Mouse (Mus musculus) heart, embryonic 14.5 days (tissue): ENCODE measurements around the gene Mrpl44. TPM values are rescaled to one million over a fixed set of nuclear protein-coding genes. Genes with fewer than 3 reads are reported as not detected.
A peak's percentile ranks its signal among the peaks of the same experiment; 100 is the strongest.

Source experiments
- ATAC-seq: fragments of 200-750 bp; cut with Nextera tagmentation; 2 replicates; pipeline ENCODE4 v1.8.0; 2017; ENCODE audit warnings: low read depth, moderate TSS enrichment; ENCODE audit not compliant: insufficient number of reproducible peaks, insufficient read depth, low FRiP score
- H3K27ac ChIP-seq, 2 experiments: fragments of 200-500 bp in 1 of 2; fragments of 300-500 bp in 1 of 2; sonication (generic) in 1 of 2; replicated peaks in 1 of 2; 2 replicates each; pipeline ENCODE4 v1.5.1; 2012 to 2014; ENCODE audit warnings: low read depth in 2 of 2, low read length in 2 of 2, control low read depth in 1 of 2, mild to moderate bottlenecking in 1 of 2, mixed read lengths in 1 of 2; ENCODE audit not compliant: control insufficient read depth in 1 of 2, insufficient read depth in 1 of 2
- H3K27me3 ChIP-seq: fragments of 300-500 bp; sonication (generic); 2 replicates; pipeline ENCODE4 v1.6.1; 2014; ENCODE audit warnings: mild to moderate bottlenecking, low read length, control low read depth; ENCODE audit not compliant: control insufficient read depth, insufficient read depth
- H3K36me3 ChIP-seq: fragments of 300-500 bp; sonication (generic); 2 replicates; pipeline ENCODE4 v1.6.1; 2014; ENCODE audit warnings: mild to moderate bottlenecking, control low read depth, low read length, mixed read lengths; ENCODE audit not compliant: control insufficient read depth, insufficient read depth
- H3K4me1 ChIP-seq, 2 experiments: fragments of 200-500 bp in 1 of 2; fragments of 300-500 bp in 1 of 2; sonication (generic) in 1 of 2; 2 replicates each; pipeline ENCODE4 v1.6.1; 2012 to 2014; ENCODE audit warnings: low read length in 2 of 2, control low read depth in 1 of 2, mixed read lengths in 1 of 2; ENCODE audit not compliant: control insufficient read depth in 2 of 2, insufficient read depth in 2 of 2
- H3K4me2 ChIP-seq: fragments of 300-500 bp; sonication (generic); 2 replicates; pipeline ENCODE4 v1.6.1; 2014; ENCODE audit warnings: mild to moderate bottlenecking, low read length
- H3K4me3 ChIP-seq, 2 experiments: fragments of 200-500 bp in 1 of 2; fragments of 300-500 bp in 1 of 2; sonication (generic) in 1 of 2; 2 replicates each; pipeline ENCODE4 v1.5.1; 2012 to 2014; ENCODE audit warnings: low read length in 2 of 2, mild to moderate bottlenecking in 2 of 2, control low read depth in 1 of 2, low read depth in 1 of 2, moderate library complexity in 1 of 2; ENCODE audit not compliant: control insufficient read depth in 1 of 2, insufficient read depth in 1 of 2
- H3K9ac ChIP-seq: fragments of 300-500 bp; sonication (generic); 2 replicates; pipeline ENCODE4 v1.6.1; 2014; ENCODE audit warnings: mild to moderate bottlenecking, low read length
- H3K9me3 ChIP-seq: fragments of 300-500 bp; sonication (generic); 2 replicates; pipeline ENCODE4 v1.6.1; 2016; ENCODE audit warnings: low read length, control low read depth; ENCODE audit not compliant: control insufficient read depth
- WGBS: fragments of 180-500 bp; shearing (Covaris S2); extraction: QIAGEN DNeasy Blood & Tissue Kit; methylation state at CpG from one replicate; pipeline ENCODE4 v1.1.7; 2014; 5-methylcytosine and 5-hydroxymethylcytosine counted together
- polyA plus RNA-seq: library from polyadenylated mRNA; unstranded; fragments of >200 nt; fragmentation: Nextera tagmentation; extraction: Ambion mirVana; gene quantifications from 2 replicates; pipeline ENCODE4 v1.2.1, GENCODE M21; 2014

Mrpl44 gene
- polyA plus RNA-seq, 1 experiment from 2014 or later: 45.6 TPM

DNA sequence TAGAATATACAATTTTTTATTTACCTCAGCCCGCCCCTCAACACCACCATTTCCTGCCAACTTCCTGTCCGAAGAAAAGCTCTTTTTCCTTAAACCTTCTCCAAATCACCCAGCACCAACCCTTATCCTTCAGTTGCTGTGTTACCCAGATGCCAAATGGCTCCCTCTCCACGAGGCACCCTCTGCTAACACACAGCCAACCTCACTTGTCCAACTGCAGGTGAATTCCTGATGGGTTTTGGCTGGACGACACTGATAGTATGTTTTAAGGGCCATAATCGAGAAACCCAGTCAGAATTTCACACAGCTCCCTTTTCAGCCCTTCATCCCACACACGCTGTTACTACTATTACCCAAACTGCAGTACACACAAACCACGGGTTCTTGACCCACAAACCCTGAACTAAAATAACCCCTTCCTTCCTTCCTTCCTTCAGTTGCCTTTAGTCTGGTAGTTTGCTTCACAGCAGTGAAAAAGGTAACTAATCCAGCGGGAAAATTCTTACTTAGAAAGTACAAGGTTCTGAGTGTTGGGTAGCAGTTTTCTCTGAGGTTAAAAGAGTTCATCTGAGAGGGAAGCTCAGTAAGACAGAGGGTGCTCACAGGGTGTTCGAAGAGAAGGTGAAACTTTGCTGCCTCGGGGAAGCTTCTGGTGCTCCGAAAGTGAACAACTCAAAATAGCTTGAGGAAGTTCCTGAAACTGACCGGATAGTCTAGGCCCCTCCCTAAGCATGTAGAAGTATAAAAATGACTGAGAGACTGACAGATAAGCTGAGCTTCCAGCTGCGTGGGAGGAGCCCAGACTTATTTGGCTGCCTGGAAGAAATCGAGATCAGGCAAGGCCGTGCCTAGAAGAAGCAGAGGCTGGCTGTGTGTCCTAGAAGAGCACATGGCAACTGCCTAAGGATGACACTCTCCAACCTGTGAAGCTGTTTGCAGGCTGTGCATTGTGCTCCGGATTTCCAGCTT lies 13.3 kb upstream of the Mrpl44 start:
- H3K27me3 ChIP-seq: no peaks in the 10 kb centered on the region
- peaks cover 9 to 27% of the 10 kb centered on the region in 2 experiments for H3K4me1 ChIP-seq
- no peaks in the 10 kb centered on the region for H3K36me3 ChIP-seq
- no peak for ATAC-seq
- H3K4me2 ChIP-seq: peak overlapping the region; percentile 94
- WGBS: 47% methylated on average over 16 of the region's 16 CpGs
- peak overlapping the region in 1 of 2 experiments; percentile 79; a peak in 2 of 4 replicates for H3K4me3 ChIP-seq
- H3K9me3 ChIP-seq: no peaks in the 10 kb centered on the region
- H3K27ac ChIP-seq: no peak overlapping the region
- H3K9ac ChIP-seq: no peak overlapping the region

DNA sequence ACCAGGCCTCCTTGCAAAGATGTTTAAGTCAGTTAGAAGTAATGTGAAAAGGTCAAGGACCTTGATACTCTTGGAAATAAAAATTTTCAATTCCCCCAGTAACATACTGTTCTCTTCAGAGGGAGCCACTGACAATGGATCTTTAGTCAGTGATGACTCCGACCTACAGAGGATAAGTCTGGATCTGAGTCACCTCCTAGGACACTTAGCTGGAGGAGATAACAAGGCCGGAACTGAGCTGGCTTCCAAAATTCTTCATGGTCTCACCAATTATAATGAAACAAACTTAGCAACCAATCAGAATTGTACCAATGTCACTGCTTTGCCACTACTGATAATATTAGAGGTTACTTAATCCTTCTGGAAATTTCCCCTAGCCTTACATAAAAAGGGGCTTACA lies 11.8 kb upstream of the Mrpl44 start:
- H3K36me3 ChIP-seq: no peaks in the 10 kb centered on the region
- ATAC-seq: no peak
- H3K9ac ChIP-seq: no peak overlapping the region
- H3K4me1 ChIP-seq: peaks cover 9 to 22% of the 10 kb centered on the region in 2 experiments
- H3K9me3 ChIP-seq: no peaks in the 10 kb centered on the region
- no peak overlapping the region for H3K4me2 ChIP-seq
- H3K27ac ChIP-seq: no peak overlapping the region
- H3K27me3 ChIP-seq: no peaks in the 10 kb centered on the region
- 39% methylated on average over 2 of the region's 2 CpGs for WGBS
- no peak overlapping the region for H3K4me3 ChIP-seq

DNA sequence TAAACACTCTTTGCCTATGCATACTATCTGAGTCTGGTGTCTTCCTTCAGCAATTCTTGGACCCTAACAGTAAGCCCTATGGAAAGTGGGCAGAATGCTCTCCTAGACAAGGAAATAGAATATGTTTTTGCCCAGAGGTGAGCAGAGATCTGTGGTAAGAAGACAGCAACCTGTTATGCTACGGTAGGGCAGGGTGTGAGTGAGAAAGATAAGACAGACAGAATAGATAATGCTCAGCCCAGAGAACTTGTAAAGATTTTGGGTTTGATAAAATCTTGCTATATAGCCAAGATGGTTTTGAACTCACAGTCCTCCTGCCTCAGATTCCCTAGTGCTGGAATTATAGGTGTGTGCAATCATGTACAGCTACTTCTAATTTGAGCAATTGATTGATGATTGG lies 11.3 kb upstream of the Mrpl44 start:
- no peak for ATAC-seq
- H3K4me3 ChIP-seq: no peak overlapping the region
- H3K27me3 ChIP-seq: no peaks in the 10 kb centered on the region
- no peak overlapping the region for H3K4me2 ChIP-seq
- no peak overlapping the region for H3K9ac ChIP-seq
- H3K36me3 ChIP-seq: no peaks in the 10 kb centered on the region
- H3K9me3 ChIP-seq: no peaks in the 10 kb centered on the region
- H3K27ac ChIP-seq: no peak overlapping the region
- peaks cover 9 to 21% of the 10 kb centered on the region in 2 experiments for H3K4me1 ChIP-seq
- 57% methylated on average over 1 of the region's 1 CpGs for WGBS

DNA sequence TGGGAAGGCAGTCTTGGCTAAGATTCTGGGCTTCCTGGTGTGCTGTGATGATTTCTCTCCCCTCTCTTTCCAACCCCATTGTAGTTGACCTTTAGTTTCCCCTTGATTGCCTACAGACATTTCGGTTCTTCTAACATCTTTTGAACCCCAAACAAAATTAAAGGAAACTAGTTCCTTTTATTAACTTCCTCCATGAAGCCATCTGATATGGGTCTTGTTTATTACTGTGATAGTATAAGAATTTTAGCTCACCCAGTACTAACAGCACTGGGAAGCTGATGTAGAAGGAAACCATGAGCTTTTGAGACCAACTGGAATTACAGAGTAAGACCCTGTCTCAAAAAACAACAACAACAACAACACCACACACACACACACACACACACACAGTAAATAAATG lies 7.6 kb upstream of the Mrpl44 start:
- no peak overlapping the region for H3K4me3 ChIP-seq
- 67% methylated on average over 1 of the region's 1 CpGs for WGBS
- no peaks in the 10 kb centered on the region for H3K36me3 ChIP-seq
- no peak for ATAC-seq
- H3K27me3 ChIP-seq: no peaks in the 10 kb centered on the region
- no peak overlapping the region for H3K9ac ChIP-seq
- H3K4me2 ChIP-seq: no peak overlapping the region
- H3K9me3 ChIP-seq: no peaks in the 10 kb centered on the region
- H3K27ac ChIP-seq: no peak overlapping the region
- H3K4me1 ChIP-seq: no peaks in the 10 kb centered on the region

DNA sequence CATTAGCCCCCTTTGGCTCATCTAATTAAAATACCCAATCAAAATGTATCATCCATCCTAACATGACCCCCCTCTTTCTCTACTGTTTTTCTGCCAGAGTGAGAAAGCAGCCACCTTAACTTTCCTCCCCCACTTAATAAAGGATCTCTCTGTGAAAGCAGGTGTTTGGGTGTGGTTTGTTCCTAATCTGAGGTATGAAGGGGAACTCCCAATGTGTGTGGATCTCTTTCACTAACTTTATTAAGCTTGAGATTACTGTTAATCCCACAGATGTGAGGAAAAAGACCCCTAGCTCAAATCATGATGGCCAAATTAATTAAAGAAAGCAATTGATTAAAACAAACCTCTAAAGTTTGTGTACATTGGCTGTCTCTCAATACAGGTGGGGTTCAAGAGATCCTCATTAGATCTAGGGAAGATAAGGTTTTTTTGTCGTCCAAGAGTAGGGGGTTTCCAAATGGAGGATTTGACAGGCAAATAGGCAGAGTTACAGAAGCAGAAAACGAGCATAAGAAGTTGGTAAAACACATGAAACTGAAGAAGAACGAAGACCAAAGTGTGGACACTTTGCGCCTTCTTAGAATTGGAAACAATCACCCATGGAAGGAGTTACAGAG lies 1.5 kb upstream of the Mrpl44 start:
- H3K9me3 ChIP-seq: no peaks in the 10 kb centered on the region
- no peak overlapping the region for H3K4me3 ChIP-seq
- no peak for ATAC-seq
- WGBS: 72% methylated on average over 4 of the region's 4 CpGs
- no peak overlapping the region for H3K27ac ChIP-seq
- peaks cover 16% of the 10 kb centered on the region for H3K36me3 ChIP-seq
- H3K4me1 ChIP-seq: no peaks in the 10 kb centered on the region
- no peaks in the 10 kb centered on the region for H3K27me3 ChIP-seq
- no peak overlapping the region for H3K9ac ChIP-seq
- no peak overlapping the region for H3K4me2 ChIP-seq

DNA sequence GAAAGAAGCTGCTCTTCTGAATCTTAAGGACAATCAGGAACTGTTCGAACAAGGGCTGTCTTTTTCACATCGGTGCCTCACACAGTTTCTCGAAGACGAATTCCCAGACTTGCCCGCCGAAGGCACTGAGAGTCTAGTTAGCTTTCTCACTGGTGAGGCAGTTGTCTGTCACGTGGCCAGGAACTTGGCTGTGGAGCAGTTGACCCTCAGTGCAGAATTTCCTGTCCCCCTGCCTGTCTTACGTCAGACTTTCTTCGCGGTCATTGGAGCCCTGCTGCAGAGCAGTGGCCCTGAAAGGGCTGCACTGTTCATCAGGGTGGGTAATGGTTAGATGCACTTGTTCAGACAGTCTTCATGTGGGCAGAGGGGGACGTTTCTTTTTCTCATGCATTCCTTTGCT lies 2.2 kb downstream of the Mrpl44 start:
- peaks cover 51% of the 10 kb centered on the region for H3K36me3 ChIP-seq
- no peak for ATAC-seq

DNA sequence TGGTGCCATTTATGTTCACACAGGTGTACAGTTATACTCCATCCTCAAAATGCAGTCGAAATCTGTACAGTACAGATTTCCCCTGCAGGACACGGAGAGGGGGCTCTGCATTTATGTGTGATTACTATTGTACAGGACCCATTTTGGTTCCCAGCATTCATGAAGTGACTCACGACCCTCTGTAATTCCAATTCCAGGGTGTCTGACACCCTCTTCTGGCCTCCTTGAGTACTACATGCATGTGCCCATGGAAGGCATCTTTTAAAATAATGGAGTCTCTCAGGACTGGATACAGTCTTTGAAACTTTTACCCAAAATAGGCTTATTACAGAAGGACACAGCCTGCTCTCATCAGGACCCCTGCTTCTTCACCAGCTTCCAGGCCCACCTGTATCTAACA lies 6.6 kb downstream of the Mrpl44 start:
- WGBS: 89% methylated on average over 3 of the region's 3 CpGs
- Histone ChIP-seq H3K9ac (no peak overlapping the region), H3K9me3 (no peaks in the 10 kb centered on the region), H3K4me1 (no peaks in the 10 kb centered on the region), H3K27me3 (no peaks in the 10 kb centered on the region), H3K4me2 (no peak overlapping the region), H3K36me3 (peaks cover 57% of the 10 kb centered on the region), H3K4me3 (no peak overlapping the region), H3K27ac (no peak overlapping the region)
- ATAC-seq: no peak

More for the DNA sequence above, 2.2 kb downstream of the Mrpl44 start:
- Histone ChIP-seq H3K4me2 (no peak overlapping the region), H3K27ac (no peak overlapping the region), H3K9me3 (no peaks in the 10 kb centered on the region), H3K4me1 (no peaks in the 10 kb centered on the region), H3K4me3 (no peak overlapping the region), H3K27me3 (no peaks in the 10 kb centered on the region), H3K9ac (no peak overlapping the region)
- WGBS: 69% methylated on average over 11 of the region's 11 CpGs
